12 mouse cellular contexts compared by ENCODE assay signal in genomic region chr4:46731590-46731989, GRCm38 (mm10).
DNase-seq lines count a peak whose midpoint lies in the region; ATAC-seq lines count a peak whose summit lies in the region.
"Had no signal": no experiment of that assay in that cellular context is flagged by ENCODE, and none has a peak within 500 bp of the region (broad histone marks: within the 10 kb centered on the region; RNA-seq: fewer than 3 reads in every experiment).

No protein-coding gene starts in this region.

- peaks cover 6% of the 10 kb centered on the region; the same call in 1 of the 2 replicates for H3K27me3 ChIP-seq in hindbrain, embryonic 10.5 days (ENCODE audit: insufficient read depth, poor library complexity, severe bottlenecking)
- peaks cover 3% of the 10 kb centered on the region; the same call in 1 of the 2 replicates for H3K27me3 ChIP-seq in midbrain, embryonic 12.5 days

- peak overlapping the region; percentile 81 for H3K27ac ChIP-seq in hindbrain, embryonic 10.5 days
- peak overlapping the region; percentile 79 for H3K27ac ChIP-seq in midbrain, embryonic 12.5 days (replicated peaks)
- H3K27ac ChIP-seq: liver, embryonic 14.5 days had no signal

- H3K4me3 ChIP-seq in hindbrain, embryonic 10.5 days = no peak overlapping the region
- H3K4me3 ChIP-seq in midbrain, embryonic 12.5 days = no peak overlapping the region

- no peak overlapping the region for H3K9ac ChIP-seq in midbrain, embryonic 12.5 days (replicated peaks)
- H3K9ac ChIP-seq: liver, embryonic 14.5 days had no signal

- no peak overlapping the region for H3K4me2 ChIP-seq in midbrain, embryonic 12.5 days (replicated peaks)

- H3K36me3 ChIP-seq in hindbrain, embryonic 10.5 days = no peaks in the 10 kb centered on the region
- H3K36me3 ChIP-seq in midbrain, embryonic 12.5 days = no peaks in the 10 kb centered on the region

- ATAC-seq in midbrain, embryonic 12.5 days (ENCODE audit: low FRiP score, low read depth) = peak; percentile 76

- DNase-seq in ES-CJ7 (ENCODE audit: low read depth, low spot score) = peak; percentile 27
- peak; percentile 39 for DNase-seq in brain, adult 2 months (ENCODE audit: low read depth, low spot score)
- peak; percentile 48 for DNase-seq in hindbrain, embryonic 10.5 days (ENCODE audit: low spot score)
- DNase-seq in gastrocnemius, adult 8-10 months (ENCODE audit: low spot score in 2 of 2) = no peak
- no peak for DNase-seq in lung, postnatal 25 days (ENCODE audit: low spot score)
- no peak for DNase-seq in gastrocnemius, postnatal 10 days
- DNase-seq: adrenal gland, adult 2 months; cerebellum, adult 2 months; heart, postnatal 14 days; thymus, postnatal 4 days had no signal

- H3K4me1 ChIP-seq in hindbrain, embryonic 10.5 days (replicated peaks) = peaks cover 48% of the 10 kb centered on the region
- H3K4me1 ChIP-seq in midbrain, embryonic 12.5 days = peaks cover 40% of the 10 kb centered on the region

- WGBS in hindbrain, embryonic 10.5 days = 10% methylated on average over 8 of the region's 8 CpGs
- WGBS in midbrain, embryonic 12.5 days = 11% methylated on average over 8 of the region's 8 CpGs

- no peaks in the 10 kb centered on the region for H3K9me3 ChIP-seq in hindbrain, embryonic 10.5 days
- H3K9me3 ChIP-seq in midbrain, embryonic 12.5 days = no peaks in the 10 kb centered on the region

Comparison
In these comparisons a context has a peak if more than half of its experiments do, and no peak if none do; other contexts are left out.
1. DNase-seq: peak in ES-CJ7 (single experiment), brain, adult 2 months (single experiment) and hindbrain, embryonic 10.5 days (single experiment); none in gastrocnemius, adult 8-10 months (0 of 2), lung, postnatal 25 days (single experiment) and gastrocnemius, postnatal 10 days (single experiment).